Mouse (Mus musculus) midbrain, embryonic 15.5 days (tissue): ENCODE data around the gene Vegfb. TPM values are rescaled to one million over a fixed set of nuclear protein-coding genes. Genes with fewer than 3 reads are reported as not detected.

Experiments used
- ATAC-seq: fragments of 200-750 bp; cut with Nextera tagmentation; replicated peaks from 2 replicates; pipeline ENCODE4 v1.8.0; 2017; ENCODE audit warnings: moderate TSS enrichment
- H3K27ac ChIP-seq: fragments of 300-500 bp; sonication (generic); 2 replicates; pipeline ENCODE4 v1.5.1; 2015; ENCODE audit warnings: mild to moderate bottlenecking, inconsistent platforms
- H3K27me3 ChIP-seq: fragments of 300-500 bp; sonication (generic); replicated peaks from 2 replicates; pipeline ENCODE4 v1.6.1; 2015; ENCODE audit warnings: inconsistent platforms
- H3K36me3 ChIP-seq: fragments of 300-500 bp; sonication (generic); replicated peaks from 2 replicates; pipeline ENCODE4 v1.6.1; 2015; ENCODE audit warnings: inconsistent platforms
- H3K4me1 ChIP-seq: fragments of 300-500 bp; sonication (generic); 2 replicates; pipeline ENCODE4 v1.6.1; 2015; ENCODE audit warnings: inconsistent platforms
- H3K4me2 ChIP-seq: fragments of 300-500 bp; sonication (generic); 2 replicates; pipeline ENCODE4 v1.6.1; 2015; ENCODE audit warnings: inconsistent platforms, mild to moderate bottlenecking, moderate library complexity
- H3K4me3 ChIP-seq: fragments of 300-500 bp; sonication (generic); 2 replicates; pipeline ENCODE4 v1.5.1; 2015; ENCODE audit warnings: mild to moderate bottlenecking, inconsistent platforms
- H3K9ac ChIP-seq: fragments of 300-500 bp; sonication (generic); 2 replicates; pipeline ENCODE4 v1.6.1; 2015; ENCODE audit warnings: mild to moderate bottlenecking, inconsistent platforms
- H3K9me3 ChIP-seq: fragments of 300-500 bp; sonication (generic); 2 replicates; pipeline ENCODE4 v1.6.1; 2016; ENCODE audit warnings: inconsistent platforms
- WGBS: fragments of 180-500 bp; shearing (Covaris S2); methylation state at CpG from one replicate; pipeline ENCODE4 v1.1.7; 2015; ENCODE audit warnings: mixed read lengths; 5-methylcytosine and 5-hydroxymethylcytosine counted together
- polyA plus RNA-seq: library from polyadenylated mRNA; unstranded; fragments of >200 nt; fragmentation: Nextera tagmentation; extraction: Ambion mirVana; gene quantifications from 2 replicates; pipeline ENCODE4 v1.2.1, GENCODE M21; 2015

Vegfb gene
- polyA plus RNA-seq, 1 experiment from 2014 or later = 47.9 TPM

- H3K27me3 ChIP-seq = peaks cover under 1% of the 10 kb centered on the region
- ATAC-seq = no peak
- peak within 1 kb of the TSS; percentile 80 for H3K4me2 ChIP-seq
- H3K36me3 ChIP-seq = peaks cover 12% of the 10 kb centered on the region
- WGBS = under 1% methylated on average over 16 of the region's 16 CpGs
- peak within 1 kb of the TSS; percentile 93 for H3K27ac ChIP-seq
- H3K4me1 ChIP-seq = peaks cover 43% of the 10 kb centered on the region
- peak within 1 kb of the TSS; percentile 75 for H3K9ac ChIP-seq
- H3K9me3 ChIP-seq = no peaks in the 10 kb centered on the region
- peak within 1 kb of the TSS; percentile 76 for H3K4me3 ChIP-seq
Measured at GRCm38 (mm10) chr19:6975537-6976521, 11.6 kb downstream of the Vegfb start, which contains the start of gene Plcb3. Gene Plcb3 (minus strand): TSS chr19:6976470.

DNA sequence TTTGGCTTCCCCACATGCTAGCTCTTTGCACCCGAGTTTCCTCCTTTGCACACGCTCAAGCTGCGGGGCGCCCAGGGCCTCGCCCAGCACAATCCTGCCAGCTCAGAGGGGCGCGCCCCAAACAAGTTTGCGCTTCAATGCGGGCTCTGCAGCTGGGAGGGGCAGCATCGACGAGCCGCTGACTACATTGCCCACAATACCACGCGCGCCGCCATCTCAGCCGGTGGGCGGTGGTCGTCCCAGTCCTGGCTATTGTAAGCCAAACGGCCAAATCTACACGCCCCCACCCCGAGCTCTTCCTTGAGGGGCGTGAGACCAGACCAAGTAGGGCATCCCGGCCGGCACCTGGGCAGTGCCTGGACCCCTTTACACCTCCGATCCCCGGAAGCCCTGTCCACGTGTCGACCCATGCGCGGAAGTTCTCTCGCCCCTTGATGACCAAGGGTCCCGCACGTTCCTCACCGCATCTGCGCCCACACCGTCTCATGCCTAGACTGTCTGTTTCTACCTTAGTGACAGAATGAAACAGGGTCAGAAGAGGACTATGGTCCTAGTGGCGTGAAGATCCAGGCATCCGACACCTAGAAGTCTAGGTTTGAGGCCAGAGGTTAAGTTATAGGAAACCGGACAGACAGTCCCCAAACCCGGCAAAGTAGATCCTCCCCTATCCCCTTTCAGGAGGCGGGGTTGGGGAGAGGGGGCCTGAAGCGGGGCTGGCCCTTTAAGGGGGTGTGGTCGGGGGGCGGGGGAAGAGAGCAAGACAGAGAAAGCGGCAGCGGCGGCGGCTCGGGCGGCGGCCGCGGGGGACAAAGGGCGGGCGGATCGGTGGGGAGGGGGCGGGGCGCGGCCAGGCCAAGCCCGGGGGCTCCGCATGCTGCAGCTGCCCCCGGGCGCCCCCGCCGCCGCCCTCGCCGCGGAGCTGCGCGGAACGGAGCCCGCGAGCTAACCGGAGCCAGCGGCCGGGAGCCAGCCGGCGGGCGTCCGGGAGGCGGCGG is 12.9 kb downstream of the Vegfb start, which contains the start of gene Ppp1r14b:
Gene Ppp1r14b (plus strand): TSS at position 758 of the 995 bp plus-strand sequence.
- H3K27ac ChIP-seq = peak within 1 kb of the TSS; percentile 93
- H3K9me3 ChIP-seq = no peaks in the 10 kb centered on the region
- H3K27me3 ChIP-seq = peaks cover 14% of the 10 kb centered on the region
- H3K4me2 ChIP-seq = peak within 1 kb of the TSS; percentile 74
- peak within 1 kb of the TSS; percentile 76 for H3K4me3 ChIP-seq
- peak; percentile 66 for ATAC-seq
- peaks cover 51% of the 10 kb centered on the region for H3K4me1 ChIP-seq
- H3K36me3 ChIP-seq = peaks cover 12% of the 10 kb centered on the region
- H3K9ac ChIP-seq = peak within 1 kb of the TSS; percentile 75
- WGBS = under 1% methylated on average over 80 of the region's 84 CpGs

DNA sequence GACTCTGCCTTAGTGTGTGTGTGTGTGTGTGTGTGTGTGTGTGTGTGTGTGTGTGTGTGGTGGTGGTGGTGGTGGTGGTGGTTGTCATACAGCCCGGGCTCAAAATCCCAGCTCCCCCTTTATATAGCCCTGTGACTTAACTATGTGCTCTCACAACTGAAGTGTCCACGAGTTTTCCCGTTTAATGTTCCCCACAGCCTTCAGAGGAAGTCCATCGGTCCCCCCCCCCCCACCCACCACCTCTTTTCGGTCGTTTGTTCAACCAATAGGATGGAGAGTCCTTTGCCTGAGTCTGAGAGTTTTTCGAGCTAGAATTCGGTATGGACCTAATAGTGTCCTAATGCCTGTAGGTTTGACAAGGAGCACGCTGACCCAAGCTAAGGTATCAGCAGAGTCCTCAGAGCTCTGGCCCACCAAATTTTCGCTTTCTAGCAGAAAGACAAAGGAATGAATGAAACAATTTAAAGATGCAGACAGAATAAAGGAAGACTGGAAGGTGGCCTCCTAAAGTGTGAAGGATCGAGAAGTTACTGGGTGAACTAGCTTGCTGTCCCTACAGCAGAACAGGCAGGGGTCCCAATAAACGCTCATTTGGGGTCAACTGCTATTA is 13.8 kb downstream of the Vegfb start:
- peaks cover 19% of the 10 kb centered on the region for H3K27me3 ChIP-seq
- H3K27ac ChIP-seq = peak overlapping the region; percentile 93
- peak overlapping the region; percentile 75 for H3K9ac ChIP-seq
- H3K9me3 ChIP-seq = no peaks in the 10 kb centered on the region
- 35% methylated on average over 12 of the region's 12 CpGs for WGBS
- H3K4me3 ChIP-seq = peak overlapping the region; percentile 76
- peaks cover 12% of the 10 kb centered on the region for H3K36me3 ChIP-seq
- ATAC-seq = no peak
- H3K4me2 ChIP-seq = peak overlapping the region; percentile 74
- peaks cover 44% of the 10 kb centered on the region for H3K4me1 ChIP-seq

GRCm38 (mm10) chr19:6972247-6972917 is 15.1 kb downstream of the Vegfb start:
- Histone ChIP-seq H3K4me1 (peaks cover 31% of the 10 kb centered on the region), H3K4me2 (no peak overlapping the region), H3K9me3 (no peaks in the 10 kb centered on the region), H3K27ac (no peak overlapping the region), H3K9ac (no peak overlapping the region), H3K36me3 (peaks cover 2% of the 10 kb centered on the region; the same call in 1 of the 2 replicates), H3K4me3 (no peak overlapping the region), H3K27me3 (peaks cover 22% of the 10 kb centered on the region)
- ATAC-seq = no peak
- 84% methylated on average over 13 of the region's 13 CpGs for WGBS

DNA sequence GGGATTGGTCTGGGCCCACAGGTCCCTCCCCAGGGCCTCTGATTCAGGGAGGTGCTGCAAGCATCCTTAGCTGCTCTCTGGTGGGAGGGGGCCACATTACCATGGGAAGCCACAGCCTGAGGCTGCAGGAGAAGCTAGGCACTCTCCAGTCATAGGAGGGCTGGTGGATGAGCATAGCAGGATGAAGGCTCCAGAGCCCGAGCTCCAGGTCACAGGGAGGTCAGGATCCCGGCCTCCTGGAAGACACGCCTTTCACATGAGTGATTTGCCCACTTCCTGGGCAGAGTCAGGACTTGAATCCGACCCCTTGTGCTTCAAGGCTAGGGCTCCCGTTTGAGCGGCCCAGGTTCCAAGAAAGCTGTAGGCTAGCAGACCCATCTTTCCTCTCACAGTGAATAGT is 15.8 kb downstream of the Vegfb start:
- 55% methylated on average over 6 of the region's 6 CpGs for WGBS
- Histone ChIP-seq H3K4me2 (no peak overlapping the region), H3K27me3 (peaks cover 22% of the 10 kb centered on the region), H3K9ac (0 out of 2 replicates have a peak overlapping the region, but pooled peaks have one; percentile 0), H3K4me1 (peaks cover 25% of the 10 kb centered on the region), H3K9me3 (no peaks in the 10 kb centered on the region), H3K27ac (no peak overlapping the region), H3K36me3 (no peaks in the 10 kb centered on the region), H3K4me3 (no peak overlapping the region)
- no peak for ATAC-seq

- H3K9me3 ChIP-seq = no peaks in the 10 kb centered on the region
- no peak overlapping the region for H3K27ac ChIP-seq
- H3K4me2 ChIP-seq = peak overlapping the region; percentile 37; the same call in 1 of the 2 replicates
- H3K27me3 ChIP-seq = peaks cover 22% of the 10 kb centered on the region
- peaks cover 17% of the 10 kb centered on the region for H3K4me1 ChIP-seq
- H3K36me3 ChIP-seq = no peaks in the 10 kb centered on the region
- no peak overlapping the region for H3K9ac ChIP-seq
- no peak overlapping the region for H3K4me3 ChIP-seq
- ATAC-seq = no peak
- WGBS = 22% methylated on average over 11 of the region's 11 CpGs
Measured at GRCm38 (mm10) chr19:6970460-6971085, 16.9 kb downstream of the Vegfb start.

DNA sequence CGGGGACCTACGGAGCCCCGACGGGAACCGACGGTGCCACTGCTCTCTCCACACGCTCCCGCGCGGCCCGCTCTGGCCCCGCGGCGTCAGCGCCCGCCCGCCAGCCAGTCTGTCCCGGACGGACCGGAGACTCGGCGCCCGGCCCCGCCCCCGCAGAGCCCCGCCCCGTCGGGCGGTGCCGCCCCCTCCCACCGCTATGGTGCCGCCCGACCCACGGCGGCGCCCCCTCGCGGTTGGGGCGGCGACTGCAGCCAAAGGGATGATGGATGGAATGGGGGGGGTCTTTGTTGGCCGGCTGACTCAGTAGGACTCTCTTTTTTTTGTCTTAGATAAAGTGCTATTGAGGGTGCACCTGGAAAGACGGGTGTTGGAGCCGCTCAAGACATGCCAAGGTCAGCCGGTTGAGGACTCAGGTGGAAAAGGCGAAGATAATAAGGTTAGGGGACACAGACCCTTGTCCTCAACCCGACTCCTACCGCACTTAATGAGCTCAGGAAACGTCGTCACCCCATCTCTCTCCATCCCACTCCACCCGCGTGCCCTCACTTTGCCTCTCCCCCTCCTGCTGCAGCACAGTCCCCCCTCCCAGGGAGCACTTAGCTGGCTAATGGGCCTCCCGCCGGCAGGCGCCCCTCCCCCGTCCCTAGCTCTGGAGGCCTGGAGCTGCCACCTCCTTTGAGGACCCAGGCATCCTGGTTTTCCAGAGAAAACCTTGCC is 17.6 kb downstream of the Vegfb start:
- H3K27ac ChIP-seq = no peak overlapping the region
- H3K9me3 ChIP-seq = no peaks in the 10 kb centered on the region
- peak overlapping the region; percentile 29 for H3K4me3 ChIP-seq
- H3K4me2 ChIP-seq = peak overlapping the region; percentile 37
- peaks cover 22% of the 10 kb centered on the region for H3K27me3 ChIP-seq
- H3K4me1 ChIP-seq = peaks cover 17% of the 10 kb centered on the region
- WGBS = 2% methylated on average over 46 of the region's 55 CpGs
- no peak overlapping the region for H3K9ac ChIP-seq
- no peak for ATAC-seq
- H3K36me3 ChIP-seq = no peaks in the 10 kb centered on the region

- H3K27ac ChIP-seq = no peak overlapping the region
- peak overlapping the region; percentile 29 for H3K4me3 ChIP-seq
- ATAC-seq = no peak
- no peaks in the 10 kb centered on the region for H3K36me3 ChIP-seq
- H3K4me1 ChIP-seq = peaks cover 17% of the 10 kb centered on the region
- under 1% methylated on average over 19 of the region's 20 CpGs for WGBS
- H3K9me3 ChIP-seq = no peaks in the 10 kb centered on the region
- peak overlapping the region; percentile 37 for H3K4me2 ChIP-seq
- H3K9ac ChIP-seq = no peak overlapping the region
- H3K27me3 ChIP-seq = peaks cover 22% of the 10 kb centered on the region
Measured at GRCm38 (mm10) chr19:6969291-6969664, 18.2 kb downstream of the Vegfb start.

GRCm38 (mm10) chr19:6968491-6969271 is 18.8 kb downstream of the Vegfb start:
- WGBS = 16% methylated on average over 15 of the region's 15 CpGs
- no peak overlapping the region for H3K27ac ChIP-seq

GRCm38 (mm10) chr19:6956461-6956860 is 31.0 kb downstream of the Vegfb start:
- Histone ChIP-seq H3K4me1 (peaks cover 13% of the 10 kb centered on the region), H3K9me3 (no peaks in the 10 kb centered on the region), H3K4me2 (no peak overlapping the region), H3K4me3 (no peak overlapping the region), H3K27me3 (no peaks in the 10 kb centered on the region), H3K27ac (no peak overlapping the region), H3K9ac (no peak overlapping the region), H3K36me3 (no peaks in the 10 kb centered on the region)
- no peak for ATAC-seq
- WGBS = 81% methylated on average over 10 of the region's 10 CpGs

More at GRCm38 (mm10) chr19:6968491-6969271, 18.8 kb downstream of the Vegfb start:
- Histone ChIP-seq H3K4me2 (peak overlapping the region; percentile 37), H3K4me3 (peak overlapping the region; percentile 29), H3K36me3 (no peaks in the 10 kb centered on the region), H3K9ac (no peak overlapping the region), H3K9me3 (no peaks in the 10 kb centered on the region), H3K27me3 (peaks cover 22% of the 10 kb centered on the region), H3K4me1 (peaks cover 12% of the 10 kb centered on the region)
- no peak for ATAC-seq
